Mouse (Mus musculus): Measurements from ENCODE around the gene 6030452D12Rik.
A peak's percentile ranks its signal among the peaks of the same experiment; 100 is the strongest.

Gene 6030452D12Rik

DNA sequence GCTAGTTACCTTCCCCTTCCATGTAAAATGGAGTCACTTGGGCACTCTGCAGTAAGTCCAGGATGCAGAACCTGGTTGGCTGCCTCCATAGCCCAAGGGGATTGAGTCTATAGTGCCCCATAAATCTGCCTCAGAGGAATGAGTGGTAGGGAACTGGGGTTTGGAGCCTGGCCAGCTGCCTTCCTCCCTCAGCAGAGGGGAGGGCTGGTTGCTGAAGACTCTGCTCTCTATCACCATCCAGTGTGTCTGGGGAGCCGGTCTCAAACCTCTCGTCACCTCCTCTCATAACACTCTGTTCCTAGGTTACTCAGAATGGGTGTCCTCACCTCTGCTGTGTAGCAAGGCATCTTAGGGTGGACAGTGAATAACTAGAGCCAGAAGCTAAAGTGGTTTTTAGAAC, 16.3 kb downstream of the 6030452D12Rik start:
- no peak for DNase-seq (ENCODE audit: low spot score in 2 of 2)

DNA sequence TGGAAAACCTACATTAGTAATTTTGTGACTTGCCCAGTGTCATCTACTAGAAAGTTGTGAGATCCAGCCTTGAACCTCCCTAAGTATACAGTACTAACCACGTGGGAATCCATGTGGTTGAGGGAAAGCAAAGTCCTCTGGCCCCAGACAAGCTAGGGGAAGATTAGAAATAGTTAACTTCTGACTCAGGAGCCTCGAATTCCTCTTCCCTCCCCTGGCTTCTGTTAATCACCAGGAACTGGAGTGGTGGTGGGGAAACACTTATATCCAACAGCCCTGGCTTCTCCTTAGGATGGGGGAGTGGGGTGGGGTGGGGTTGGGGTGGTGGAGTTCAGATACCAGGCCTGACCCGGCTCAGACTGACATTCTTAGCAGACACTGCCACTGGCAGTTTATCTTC, 18.4 kb downstream of the 6030452D12Rik start:
- no peak for DNase-seq (ENCODE audit: low spot score in 2 of 2)

DNA sequence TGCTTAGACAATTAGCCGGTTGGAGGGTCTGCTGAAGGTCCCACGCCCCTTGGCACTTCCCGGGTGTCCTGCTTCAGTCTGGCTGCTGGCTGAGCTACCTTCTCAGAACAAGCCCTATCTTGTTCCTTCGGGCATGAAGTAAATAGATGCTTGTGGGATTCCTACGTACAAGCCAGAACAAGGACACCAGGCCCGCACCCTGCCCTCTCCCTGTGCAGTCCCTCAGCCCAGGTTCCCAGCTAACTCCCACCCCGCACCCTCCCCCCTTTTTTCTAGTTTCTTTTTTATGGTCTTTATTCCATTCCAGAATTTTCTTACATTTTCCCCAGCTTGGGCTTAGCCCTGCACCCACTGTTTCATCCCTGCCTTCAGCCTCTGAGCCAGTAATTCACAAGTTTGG, 20.3 kb downstream of the 6030452D12Rik start:
- DNase-seq (ENCODE audit: low spot score in 2 of 2): no peak

DNA sequence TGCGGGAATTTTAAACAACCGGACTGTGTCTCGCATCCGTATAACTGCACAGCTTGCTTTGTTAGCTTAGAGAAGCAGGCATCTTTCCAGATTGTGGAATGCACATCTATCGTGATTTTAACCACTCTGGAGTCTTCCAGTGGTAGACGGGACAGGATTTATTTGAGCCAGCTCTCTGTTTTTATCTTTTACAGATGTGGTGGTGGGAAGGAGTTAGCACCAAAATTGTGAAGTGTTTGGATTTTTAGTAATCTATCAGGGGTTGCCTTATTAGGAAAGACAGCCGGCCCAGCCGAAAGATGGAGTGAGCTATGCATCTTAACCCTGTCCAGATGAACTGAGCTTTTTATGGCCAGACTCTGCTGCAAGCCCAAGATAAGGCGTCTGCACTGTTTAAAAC, 21.5 kb downstream of the 6030452D12Rik start:
- DNase-seq (ENCODE audit: low spot score in 2 of 2): no peak

DNA sequence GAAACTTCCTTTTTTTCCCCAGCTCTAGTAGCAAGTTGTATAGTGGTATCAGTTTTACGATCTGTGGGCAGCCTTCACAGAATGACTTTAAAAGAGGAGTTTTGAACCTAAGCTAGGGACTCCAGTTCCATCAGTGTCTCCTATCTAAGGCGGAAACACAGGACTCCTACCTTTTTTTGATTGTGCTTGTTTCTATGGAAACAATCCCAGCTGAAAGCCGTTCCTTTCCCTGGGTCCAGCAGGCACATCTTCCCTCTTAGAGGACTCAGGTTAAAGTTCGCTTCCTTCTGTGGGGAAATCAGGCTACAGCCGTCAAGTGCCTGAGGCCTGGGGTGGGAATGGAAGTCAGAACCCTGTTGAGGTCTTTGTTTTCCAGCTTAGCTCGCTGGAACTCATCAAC, 26.4 kb downstream of the 6030452D12Rik start:
- DNase-seq (ENCODE audit: low spot score in 2 of 2): no peak

DNA sequence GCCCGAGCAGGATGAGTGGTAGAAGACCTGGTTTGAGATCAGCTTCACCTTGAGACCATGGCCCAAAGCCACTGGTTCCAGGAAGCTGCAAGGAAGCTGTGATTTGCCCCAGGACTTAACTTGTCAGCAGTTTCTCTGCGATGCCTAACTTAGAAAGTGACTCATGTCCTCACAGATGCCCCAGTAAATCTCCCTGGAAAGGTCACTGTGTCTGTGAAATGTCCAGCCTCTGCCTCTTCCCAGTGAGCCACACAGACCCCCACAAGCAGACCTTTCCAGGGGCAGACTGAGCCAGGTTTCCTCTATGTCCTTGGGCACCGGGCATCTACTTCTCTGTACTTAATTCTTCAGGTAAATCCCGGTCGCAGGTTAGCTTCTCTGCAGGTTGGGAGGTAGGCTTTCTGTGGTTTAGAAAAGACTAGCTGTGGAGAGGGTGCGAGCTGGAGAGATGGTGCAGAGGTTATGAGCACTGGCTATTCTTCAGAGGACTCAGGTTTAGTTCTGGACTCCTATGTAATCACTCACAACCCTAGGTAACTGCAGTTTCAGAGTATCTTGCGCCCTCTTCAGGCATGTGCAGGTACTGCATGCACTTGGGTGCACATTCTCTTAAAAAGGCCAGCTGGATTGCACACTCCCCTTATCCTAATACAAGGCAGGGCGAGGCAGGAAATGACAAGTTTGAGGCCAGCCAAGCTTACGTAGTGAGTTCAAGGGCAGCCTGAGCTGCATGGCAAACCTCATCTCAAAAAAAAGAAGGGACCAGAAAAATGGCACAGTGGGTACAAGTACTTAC, 27.1 kb downstream of the 6030452D12Rik start:
- no peak for DNase-seq (ENCODE audit: low spot score in 2 of 2)

DNA sequence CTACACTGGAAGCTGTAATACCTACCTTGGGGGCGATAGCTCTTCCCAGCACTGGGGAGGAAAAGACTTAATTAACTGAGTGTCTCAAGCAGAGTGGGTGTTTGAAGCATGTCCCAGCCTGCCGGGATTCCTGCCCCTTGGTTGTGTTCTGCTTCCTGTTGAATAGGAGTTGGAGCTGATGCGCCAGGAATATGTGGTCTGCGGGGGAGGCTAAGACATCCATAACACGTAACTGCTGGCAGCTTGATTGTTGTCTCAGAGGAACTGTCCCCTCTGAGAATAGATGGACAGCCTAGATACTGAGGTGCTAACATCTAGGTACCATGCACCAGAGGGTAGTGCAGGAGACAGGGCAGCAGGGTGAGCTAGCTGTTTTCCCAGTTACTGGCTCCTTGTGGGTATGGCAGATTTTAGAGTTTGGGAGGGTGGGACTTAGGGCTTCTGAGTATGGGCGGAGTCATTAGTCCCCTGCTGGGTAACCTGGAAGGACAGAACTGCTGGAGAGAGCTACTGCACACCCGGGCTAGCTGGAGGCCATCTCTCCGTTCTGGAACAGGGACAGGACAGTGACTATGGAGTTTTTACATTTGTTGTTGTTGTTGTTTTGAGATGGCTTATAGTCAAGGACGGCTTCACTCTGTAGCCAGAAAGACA, 28.4 kb downstream of the 6030452D12Rik start:
- no peak for DNase-seq (ENCODE audit: low spot score in 2 of 2)

DNA sequence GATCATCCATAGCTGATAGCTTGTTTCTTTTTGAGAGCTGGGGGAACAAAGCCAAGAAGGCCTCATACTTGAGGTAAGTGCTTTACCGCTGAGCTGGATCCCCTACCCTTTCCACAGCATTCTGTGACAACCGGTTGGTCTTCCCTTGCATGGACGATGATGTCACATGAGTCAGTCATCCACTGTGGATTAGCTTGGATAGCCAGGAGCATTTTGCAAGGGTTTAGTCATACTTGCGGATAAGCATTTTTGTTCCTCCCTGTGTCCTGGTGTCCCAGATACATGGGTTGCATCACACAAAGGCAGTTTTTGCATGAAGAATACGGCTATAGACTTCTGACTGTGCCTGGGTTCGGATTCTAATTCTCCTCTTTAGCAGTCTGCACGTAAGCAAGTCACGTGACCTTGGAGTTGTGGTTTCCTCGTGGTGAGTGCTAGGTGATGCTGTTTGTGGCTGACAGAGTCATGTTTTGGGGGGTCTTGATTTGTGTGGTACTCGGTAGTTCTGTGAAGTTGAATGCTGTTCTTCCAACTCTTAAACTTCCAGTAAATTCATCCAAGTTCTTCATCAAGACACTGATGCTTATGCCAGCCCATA, 29.7 kb downstream of the 6030452D12Rik start:
- DNase-seq (ENCODE audit: low spot score in 2 of 2): no peak

DNA sequence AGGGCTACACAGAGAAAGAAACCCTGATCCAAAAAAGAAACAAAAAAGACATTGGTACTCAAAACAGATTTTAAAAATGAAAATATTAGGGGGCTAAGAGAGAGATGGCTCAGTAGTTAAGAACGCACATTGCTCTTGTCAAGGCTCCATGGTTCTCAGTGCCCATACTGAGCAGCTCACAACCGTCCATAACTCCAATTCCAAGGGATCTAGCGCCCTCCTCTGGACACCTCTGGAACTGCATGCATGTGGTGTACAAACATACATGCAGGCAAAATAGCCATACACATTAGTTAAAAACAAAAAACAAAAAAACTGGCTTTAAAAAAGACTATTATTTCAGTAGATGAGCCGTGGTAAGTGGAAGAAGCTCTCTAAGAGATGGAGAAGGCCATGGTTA, 30.2 kb downstream of the 6030452D12Rik start:
- no peak for DNase-seq (ENCODE audit: low spot score in 2 of 2)

DNA sequence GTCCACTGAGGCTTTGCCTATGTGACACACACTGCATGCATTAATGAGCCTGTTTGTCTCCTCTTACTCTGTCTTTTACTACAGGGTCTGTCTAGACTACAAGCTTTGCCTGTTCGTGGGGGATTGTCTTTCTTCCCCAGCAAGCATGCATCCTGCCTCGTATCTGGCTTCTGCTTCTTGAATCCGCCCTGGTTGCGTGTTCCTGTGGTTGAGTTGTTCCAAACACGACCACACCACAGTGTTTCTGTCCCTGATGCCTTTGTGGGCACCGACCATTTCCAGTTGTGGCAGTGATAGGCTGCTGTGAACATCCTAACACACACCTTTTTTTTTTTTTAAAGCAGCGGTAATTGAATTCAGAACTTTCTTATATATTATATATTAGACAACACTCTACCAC, 33.4 kb downstream of the 6030452D12Rik start:
- DNase-seq (ENCODE audit: low spot score in 2 of 2): no peak

DNA sequence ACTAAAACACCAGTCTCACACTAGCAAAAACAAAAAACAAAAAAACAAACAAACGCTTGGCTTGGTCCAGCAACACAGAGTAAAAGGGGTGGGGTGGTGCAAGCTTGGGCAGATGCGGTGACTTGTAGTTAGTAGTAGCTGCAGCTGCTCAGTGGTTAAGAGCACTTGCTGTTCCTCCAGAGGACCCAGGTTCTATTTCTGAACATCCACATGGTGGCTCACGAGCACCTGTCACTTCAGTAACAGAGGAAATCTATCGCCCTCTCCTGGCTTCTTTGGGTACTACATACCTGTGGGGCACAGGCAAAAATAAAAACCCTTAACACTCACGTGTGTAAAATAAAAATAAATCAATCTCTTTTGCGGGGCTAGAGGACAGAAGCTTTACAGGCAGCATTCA, 34.1 kb downstream of the 6030452D12Rik start:
- peak in 1 of 2 experiments; percentile 52 for DNase-seq (ENCODE audit: low spot score in 2 of 2)

DNA sequence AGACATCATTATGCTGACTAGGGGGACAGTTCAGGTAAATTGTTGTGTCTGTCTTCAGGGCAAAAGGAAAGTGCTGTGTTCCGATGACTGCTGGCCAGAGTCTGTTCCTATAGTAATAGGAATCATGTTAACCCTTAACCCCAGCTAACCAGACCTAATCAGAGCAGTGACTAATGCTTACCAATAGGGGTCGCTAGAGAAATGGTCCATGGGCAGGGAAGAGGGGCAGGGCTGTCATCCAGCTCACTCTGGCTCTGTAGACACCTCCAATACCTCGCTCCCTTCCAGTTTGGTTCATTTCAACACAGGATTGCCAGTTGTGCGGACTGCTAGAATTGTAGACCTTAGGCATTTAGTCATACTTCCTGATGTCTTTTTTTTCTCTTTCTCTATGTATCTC, 35.1 kb downstream of the 6030452D12Rik start:
- DNase-seq (ENCODE audit: low spot score in 2 of 2): no peak

DNA sequence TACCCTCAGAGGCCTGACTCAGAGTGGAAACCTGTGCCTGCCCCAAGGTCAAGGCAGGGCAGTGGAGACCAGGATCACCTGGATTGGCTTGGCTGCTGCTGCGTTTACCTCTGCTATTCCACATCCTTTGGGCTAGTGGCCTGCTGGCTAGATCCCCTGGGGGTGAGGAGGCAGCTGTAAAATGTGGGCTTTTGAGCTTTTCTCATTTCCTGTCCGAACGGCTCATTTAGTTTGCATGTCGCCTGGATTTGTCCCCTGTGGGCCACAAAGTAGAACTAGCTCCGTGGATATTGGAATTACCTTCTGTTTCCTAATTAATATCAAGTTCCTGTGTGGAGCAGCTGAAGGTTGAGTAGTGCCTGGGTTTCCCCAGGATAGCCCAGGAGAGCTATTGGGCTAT, 38.9 kb downstream of the 6030452D12Rik start:
- DNase-seq (ENCODE audit: low spot score in 2 of 2): no peak

DNA sequence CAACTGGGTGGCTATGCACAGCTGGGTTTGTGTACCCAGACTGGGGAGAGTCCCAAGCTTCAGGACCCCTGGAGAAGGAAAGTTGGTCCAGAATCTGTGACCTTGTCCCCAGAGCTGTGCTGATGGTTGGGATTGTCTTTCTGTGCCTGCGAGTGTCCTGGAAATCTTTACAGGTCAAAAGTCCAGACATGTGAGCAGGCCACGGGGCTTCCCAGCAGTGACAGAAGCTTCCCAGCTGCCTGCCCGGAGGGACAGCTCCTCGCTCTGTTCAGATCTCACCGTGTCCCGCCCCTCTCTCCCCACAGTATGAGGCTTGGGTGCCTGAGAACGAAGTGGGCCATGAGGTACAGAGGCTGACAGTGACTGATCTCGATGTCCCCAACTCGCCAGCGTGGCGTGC, 40.7 kb downstream of the 6030452D12Rik start:
- no peak for DNase-seq (ENCODE audit: low spot score in 2 of 2)

DNA sequence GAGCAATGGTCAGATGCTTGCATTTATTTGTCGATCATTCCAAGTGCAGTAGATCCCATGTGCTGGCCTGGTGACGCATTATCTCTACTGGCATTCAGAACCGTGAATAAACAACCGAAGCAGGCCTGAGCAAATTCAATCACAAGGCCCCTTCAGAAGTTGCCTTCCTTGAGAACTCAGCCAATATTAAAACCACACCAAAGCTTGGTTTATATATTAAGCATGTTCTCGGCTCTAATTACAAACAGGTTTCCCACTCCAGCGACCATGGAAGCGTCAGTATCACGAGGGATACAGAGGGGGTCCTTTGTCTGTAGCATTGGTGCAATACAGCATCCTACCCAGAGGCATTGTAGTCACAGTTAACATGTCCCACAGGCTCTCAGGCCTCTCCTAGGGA, 42.7 kb downstream of the 6030452D12Rik start:
- no peak for DNase-seq (ENCODE audit: low spot score in 2 of 2)

DNA sequence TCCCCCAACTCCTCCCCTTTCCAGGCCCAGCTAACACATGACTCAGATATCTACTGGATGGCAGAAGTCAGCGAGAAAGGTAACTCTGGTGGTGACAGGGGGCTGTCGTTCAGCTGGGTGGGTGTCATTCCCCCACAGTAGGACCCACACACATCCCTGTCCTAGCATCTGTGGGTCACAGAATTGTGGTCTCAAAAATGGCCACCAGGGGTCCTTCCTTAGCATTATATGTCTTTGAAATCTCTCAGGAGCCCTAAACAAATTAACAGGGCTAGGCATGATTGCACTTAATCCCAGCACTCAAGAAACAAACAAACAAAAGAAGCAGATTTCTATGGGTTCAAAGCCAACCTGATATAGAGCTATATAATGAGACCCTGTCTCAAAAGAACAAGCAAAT, 44.8 kb downstream of the 6030452D12Rik start:
- no peak for DNase-seq (ENCODE audit: low spot score in 2 of 2)

DNA sequence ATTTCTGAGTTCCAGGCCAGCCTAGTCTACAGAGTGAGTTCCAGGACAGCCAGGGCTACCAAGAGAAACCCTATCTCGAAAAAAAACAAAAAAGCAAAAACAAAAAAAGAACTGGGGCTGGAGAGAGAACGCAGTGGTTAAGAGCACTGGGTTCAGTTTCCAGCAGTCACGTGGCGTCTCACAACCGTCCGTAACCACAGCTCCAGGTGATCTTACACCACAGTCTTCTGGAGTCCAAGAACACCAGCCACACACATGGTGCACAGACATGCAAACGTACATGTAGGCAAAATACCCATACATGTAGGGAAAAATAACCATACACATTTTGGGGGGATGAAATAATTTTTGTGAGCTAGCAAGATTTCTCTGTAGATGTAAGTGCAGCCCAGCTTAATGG, 46.4 kb downstream of the 6030452D12Rik start:
- DNase-seq (ENCODE audit: low spot score in 2 of 2): no peak

DNA sequence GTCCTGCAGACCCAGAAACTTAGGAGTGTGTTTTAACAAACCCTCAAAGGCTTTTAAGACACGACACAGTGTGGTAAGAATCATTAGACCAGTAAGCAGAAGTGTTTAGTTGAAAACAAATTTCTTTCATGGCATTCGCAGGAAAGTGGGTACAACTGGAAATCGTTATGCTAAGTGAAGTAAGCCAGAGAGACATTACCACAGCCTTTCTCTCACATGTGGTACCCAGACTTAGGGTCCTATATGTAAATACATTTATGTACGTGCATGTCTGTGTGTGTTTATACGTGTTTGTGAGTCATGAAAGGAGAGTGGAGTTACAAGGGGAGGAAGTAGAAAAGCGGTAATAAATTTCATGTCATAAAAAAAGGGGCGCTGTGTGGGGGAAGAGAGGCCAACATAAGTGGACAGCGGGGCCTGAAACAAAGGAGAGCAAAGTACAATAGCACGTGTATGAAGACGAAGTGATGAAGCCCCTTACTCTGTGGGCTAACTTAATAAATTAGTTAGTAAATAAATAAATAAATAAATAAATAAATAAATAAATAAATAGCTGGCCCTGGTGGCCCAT, 48.1 kb downstream of the 6030452D12Rik start:
- DNase-seq (ENCODE audit: low spot score in 2 of 2): no peak

DNA sequence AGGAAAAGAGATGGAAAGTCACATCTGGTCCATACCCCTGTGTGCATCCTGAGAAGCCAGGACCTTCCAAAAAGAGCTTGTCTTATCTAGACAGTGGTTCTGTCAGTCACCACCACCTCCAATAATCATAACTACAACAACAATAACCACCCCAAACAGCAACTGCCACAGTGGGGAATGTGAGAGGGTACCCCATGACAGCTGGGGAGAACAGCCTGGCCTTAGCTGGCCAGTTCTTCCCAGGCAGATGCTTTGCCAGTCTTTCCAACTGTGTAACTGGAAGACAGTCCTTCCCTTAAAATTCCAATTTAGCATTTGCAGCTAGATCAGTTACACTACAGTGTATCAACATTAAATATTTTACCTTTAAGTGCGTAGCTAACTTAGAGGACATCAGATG, 50.6 kb downstream of the 6030452D12Rik start:
- DNase-seq (ENCODE audit: low spot score in 2 of 2): no peak

DNA sequence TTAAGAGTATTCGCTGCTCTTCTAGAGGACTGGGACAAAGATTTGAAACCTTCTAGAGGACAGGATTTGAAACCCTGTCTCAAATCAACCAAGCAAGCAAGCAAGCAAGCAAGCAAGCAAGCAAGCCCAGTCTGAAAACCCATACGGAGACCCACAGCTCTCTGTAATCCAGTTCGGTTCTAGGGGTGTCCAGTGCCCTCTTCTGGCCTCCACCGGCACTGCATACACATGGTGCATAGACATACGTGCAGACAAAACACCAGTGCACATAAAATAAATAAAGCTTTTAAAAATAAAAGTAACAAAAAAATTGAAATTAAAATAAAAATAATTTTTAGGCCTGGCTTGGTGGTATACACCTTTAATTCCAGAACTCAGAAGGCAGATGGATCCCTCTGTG, 53.7 kb downstream of the 6030452D12Rik start:
- no peak for DNase-seq (ENCODE audit: low spot score in 2 of 2)

DNA sequence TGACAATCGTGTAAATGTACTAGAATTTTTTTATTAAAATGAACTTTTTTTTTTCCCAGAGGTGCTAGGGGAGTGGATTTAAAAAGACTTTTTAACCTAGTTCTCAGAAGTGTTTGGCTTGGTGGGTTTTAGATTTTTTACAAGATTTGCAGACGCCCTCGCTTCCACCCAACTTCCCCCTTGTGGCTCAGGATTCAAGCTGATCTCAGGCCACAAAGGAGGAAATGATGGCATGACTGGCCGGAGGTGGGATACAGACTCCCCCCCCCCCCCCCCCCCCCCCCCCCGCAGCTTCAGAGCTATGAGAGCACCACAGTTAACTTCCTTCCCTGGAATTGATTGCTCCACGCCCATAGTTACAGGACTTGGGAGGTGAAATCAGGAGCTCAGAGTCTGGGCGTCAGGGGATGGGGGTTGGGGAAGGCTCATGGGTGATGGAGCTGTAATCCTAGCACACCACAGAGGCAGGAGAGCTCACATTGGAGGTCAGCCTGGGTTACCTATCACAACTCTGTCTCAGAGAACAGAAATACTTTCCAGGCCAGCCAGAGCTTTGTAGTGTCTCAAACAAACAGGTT, 55.8 kb downstream of the 6030452D12Rik start:
- no peak for DNase-seq (ENCODE audit: low spot score in 2 of 2)

Data from spleen, postnatal 14 days (tissue).